Mouse (Mus musculus) embryonic facial prominence, embryonic 13.5 days (tissue): Measurements from ENCODE around the gene Cd52. TPM values are rescaled to one million over a fixed set of nuclear protein-coding genes. Genes with fewer than 3 reads are reported as not detected.

Experiments
- ATAC-seq: fragments of 200-750 bp; cut with Nextera tagmentation; 2 replicates; pipeline ENCODE4 v1.8.0; 2017; ENCODE audit warnings: low read depth; ENCODE audit not compliant: insufficient number of reproducible peaks, insufficient read depth, low FRiP score, low TSS enrichment
- H3K27ac ChIP-seq: fragments of 300-500 bp; sonication (generic); 2 replicates; pipeline ENCODE4 v1.5.1; 2015; ENCODE audit warnings: moderate library complexity, mild to moderate bottlenecking, inconsistent platforms
- H3K27me3 ChIP-seq: fragments of 300-500 bp; sonication (generic); 2 replicates; pipeline ENCODE4 v1.6.1; 2015; ENCODE audit warnings: mild to moderate bottlenecking, inconsistent platforms
- H3K36me3 ChIP-seq: fragments of 300-500 bp; sonication (generic); 2 replicates; pipeline ENCODE4 v1.6.1; 2015; ENCODE audit warnings: mild to moderate bottlenecking, inconsistent platforms
- H3K4me1 ChIP-seq: fragments of 300-500 bp; sonication (generic); 2 replicates; pipeline ENCODE4 v1.6.1; 2015; ENCODE audit warnings: inconsistent platforms
- H3K4me2 ChIP-seq: fragments of 300-500 bp; sonication (generic); 2 replicates; pipeline ENCODE4 v1.6.1; 2015; ENCODE audit warnings: moderate library complexity, mild to moderate bottlenecking, inconsistent platforms
- H3K4me3 ChIP-seq: fragments of 300-500 bp; sonication (generic); 2 replicates; pipeline ENCODE4 v1.5.1; 2015; ENCODE audit warnings: mild to moderate bottlenecking, inconsistent platforms
- H3K9ac ChIP-seq: fragments of 300-500 bp; sonication (generic); 2 replicates; pipeline ENCODE4 v1.6.1; 2015; ENCODE audit warnings: mild to moderate bottlenecking, inconsistent platforms
- H3K9me3 ChIP-seq: fragments of 300-500 bp; sonication (generic); 2 replicates; pipeline ENCODE4 v1.6.1; 2016; ENCODE audit warnings: inconsistent platforms
- WGBS: fragments of 180-500 bp; shearing (Covaris S2); methylation state at CpG from one replicate; pipeline ENCODE4 v1.1.7; 2015; ENCODE audit warnings: mixed read lengths; 5-methylcytosine and 5-hydroxymethylcytosine counted together
- polyA plus RNA-seq: library from polyadenylated mRNA; unstranded; fragments of >200 nt; fragmentation: Nextera tagmentation; extraction: Ambion mirVana; gene quantifications from 2 replicates; pipeline ENCODE4 v1.2.1, GENCODE M21; 2015

Gene Cd52
- polyA plus RNA-seq, 1 experiment from 2014 or later: 11.2 TPM

- Histone ChIP-seq H3K27ac (no peak overlapping the region), H3K36me3 (no peaks in the 10 kb centered on the region), H3K27me3 (no peaks in the 10 kb centered on the region), H3K4me1 (peaks cover 18% of the 10 kb centered on the region; the same call in 1 of the 2 replicates), H3K4me3 (no peak overlapping the region), H3K4me2 (no peak overlapping the region), H3K9me3 (no peaks in the 10 kb centered on the region), H3K9ac (peak overlapping the region; percentile 32; the same call in 1 of the 2 replicates)
- WGBS: 56% methylated on average over 14 of the region's 14 CpGs
- no peak for ATAC-seq
Observed at GRCm38 (mm10) chr4:134118126-134118800, 23.4 kb upstream of the Cd52 start.

GRCm38 (mm10) chr4:134117012-134117411, 22.1 kb upstream of the Cd52 start:
- H3K27ac ChIP-seq: no peak overlapping the region
- H3K4me3 ChIP-seq: no peak overlapping the region
- no peaks in the 10 kb centered on the region for H3K36me3 ChIP-seq
- no peak overlapping the region for H3K4me2 ChIP-seq
- ATAC-seq: no peak
- peaks cover 21% of the 10 kb centered on the region; the same call in 1 of the 2 replicates for H3K4me1 ChIP-seq
- H3K9ac ChIP-seq: no peak overlapping the region
- H3K27me3 ChIP-seq: no peaks in the 10 kb centered on the region
- H3K9me3 ChIP-seq: no peaks in the 10 kb centered on the region
- 65% methylated on average over 8 of the region's 8 CpGs for WGBS

DNA sequence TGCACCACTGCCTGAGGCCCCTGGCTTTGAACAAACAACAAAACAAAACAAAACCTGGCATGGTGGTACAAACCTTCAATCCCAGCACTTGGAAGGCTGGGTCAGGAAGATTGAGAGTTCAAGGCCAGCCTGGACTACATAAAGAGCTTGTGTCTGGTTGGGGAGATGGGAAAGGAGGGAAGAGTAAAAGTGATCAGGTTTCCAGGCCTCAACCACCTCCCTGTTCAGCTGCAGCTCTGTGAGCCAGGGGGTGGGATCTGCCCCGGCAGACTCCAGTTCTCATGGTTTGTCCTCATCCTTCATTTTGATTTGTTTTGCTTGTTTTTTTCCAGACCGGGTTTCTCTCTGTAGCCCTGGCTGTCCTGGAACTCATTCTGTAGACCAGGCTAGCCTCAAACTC, 21.6 kb upstream of the Cd52 start:
- H3K27ac ChIP-seq: no peak overlapping the region
- no peak overlapping the region for H3K4me2 ChIP-seq
- no peaks in the 10 kb centered on the region for H3K36me3 ChIP-seq
- no peaks in the 10 kb centered on the region for H3K27me3 ChIP-seq
- WGBS: 84% methylated on average over 2 of the region's 2 CpGs
- peaks cover 21% of the 10 kb centered on the region; the same call in 1 of the 2 replicates for H3K4me1 ChIP-seq
- H3K4me3 ChIP-seq: no peak overlapping the region
- no peaks in the 10 kb centered on the region for H3K9me3 ChIP-seq
- H3K9ac ChIP-seq: no peak overlapping the region
- ATAC-seq: no peak

- Histone ChIP-seq H3K4me2 (no peak overlapping the region), H3K9me3 (no peaks in the 10 kb centered on the region), H3K4me1 (peaks cover 21% of the 10 kb centered on the region; the same call in 1 of the 2 replicates), H3K36me3 (no peaks in the 10 kb centered on the region), H3K4me3 (no peak overlapping the region), H3K9ac (no peak overlapping the region), H3K27ac (no peak overlapping the region), H3K27me3 (no peaks in the 10 kb centered on the region)
- 82% methylated on average over 16 of the region's 16 CpGs for WGBS
- ATAC-seq: no peak
Observed at GRCm38 (mm10) chr4:134115215-134116144, 20.6 kb upstream of the Cd52 start.

DNA sequence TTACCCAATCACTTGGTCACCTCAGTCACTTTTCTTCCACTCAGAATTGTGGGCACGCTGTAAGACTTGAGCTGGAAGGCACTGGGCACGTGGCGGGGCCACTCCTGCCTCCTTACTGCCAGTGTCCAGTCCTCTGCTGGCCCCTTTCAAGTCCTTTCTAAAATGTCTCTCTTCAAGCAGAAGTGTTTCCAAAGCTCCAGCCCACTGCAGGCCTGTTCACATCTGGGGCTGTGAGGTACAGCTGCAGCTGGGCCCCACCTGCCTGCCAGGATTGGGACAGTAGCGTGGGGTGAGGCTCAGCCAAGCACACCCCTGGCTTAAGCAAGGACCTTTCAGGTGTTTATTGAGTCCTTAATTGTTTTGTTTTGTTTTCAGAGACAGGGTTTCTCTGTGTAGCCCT, 19.2 kb upstream of the Cd52 start:
- Histone ChIP-seq H3K4me1 (peaks cover 19% of the 10 kb centered on the region; the same call in 1 of the 2 replicates), H3K9me3 (no peaks in the 10 kb centered on the region), H3K27me3 (no peaks in the 10 kb centered on the region), H3K27ac (no peak overlapping the region), H3K9ac (0 out of 2 replicates have a peak overlapping the region, but pooled peaks have one; percentile 47), H3K4me3 (no peak overlapping the region), H3K4me2 (no peak overlapping the region), H3K36me3 (no peaks in the 10 kb centered on the region)
- WGBS: 85% methylated on average over 4 of the region's 4 CpGs
- ATAC-seq: no peak

DNA sequence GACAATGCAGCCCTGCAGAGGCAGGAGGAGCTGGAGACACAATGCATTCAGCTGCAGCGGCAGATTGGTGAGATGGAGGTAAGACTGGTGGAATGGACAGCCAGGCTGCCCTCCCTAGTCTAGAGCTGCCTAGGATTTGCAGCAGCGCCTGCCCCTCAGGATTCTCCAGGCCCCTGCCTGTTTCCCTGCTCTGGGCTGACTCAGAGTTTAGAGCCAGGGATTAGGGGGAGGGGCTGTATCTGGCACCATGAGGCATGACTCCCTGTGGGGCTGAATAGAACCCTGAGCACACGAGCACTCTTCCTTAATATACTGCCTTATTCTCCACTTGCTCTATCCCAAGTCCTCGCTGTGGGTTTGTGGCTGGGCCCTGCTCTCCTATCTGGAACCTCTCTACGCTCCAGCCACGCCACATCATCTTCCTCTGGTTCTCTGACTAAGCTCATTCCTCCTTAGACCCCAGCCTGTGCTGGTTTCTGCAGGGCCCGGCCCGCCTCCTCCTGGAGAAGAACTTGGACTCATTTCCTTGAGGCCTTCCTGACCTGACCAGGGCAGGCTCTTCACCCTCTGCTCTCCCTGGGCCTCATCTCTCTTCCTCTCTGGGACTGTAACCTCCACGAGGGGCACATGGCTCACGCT, 18.6 kb upstream of the Cd52 start:
- 48% methylated on average over 10 of the region's 10 CpGs for WGBS
- H3K9ac ChIP-seq: peak overlapping the region; percentile 47; the same call in 1 of the 2 replicates
- peaks cover 13% of the 10 kb centered on the region; the same call in 1 of the 2 replicates for H3K4me1 ChIP-seq
- H3K4me2 ChIP-seq: no peak overlapping the region
- H3K36me3 ChIP-seq: no peaks in the 10 kb centered on the region
- no peak overlapping the region for H3K27ac ChIP-seq
- no peaks in the 10 kb centered on the region for H3K9me3 ChIP-seq
- H3K4me3 ChIP-seq: no peak overlapping the region
- no peak for ATAC-seq
- H3K27me3 ChIP-seq: no peaks in the 10 kb centered on the region

- H3K36me3 ChIP-seq: no peaks in the 10 kb centered on the region
- H3K27ac ChIP-seq: no peak overlapping the region
- H3K4me3 ChIP-seq: no peak overlapping the region
- H3K9ac ChIP-seq: no peak overlapping the region
- 71% methylated on average over 6 of the region's 6 CpGs for WGBS
- H3K9me3 ChIP-seq: no peaks in the 10 kb centered on the region
- peaks cover 6% of the 10 kb centered on the region; the same call in 1 of the 2 replicates for H3K4me1 ChIP-seq
- ATAC-seq: no peak
- no peak overlapping the region for H3K4me2 ChIP-seq
- H3K27me3 ChIP-seq: no peaks in the 10 kb centered on the region
Observed at GRCm38 (mm10) chr4:134112403-134112802, 17.5 kb upstream of the Cd52 start.

DNA sequence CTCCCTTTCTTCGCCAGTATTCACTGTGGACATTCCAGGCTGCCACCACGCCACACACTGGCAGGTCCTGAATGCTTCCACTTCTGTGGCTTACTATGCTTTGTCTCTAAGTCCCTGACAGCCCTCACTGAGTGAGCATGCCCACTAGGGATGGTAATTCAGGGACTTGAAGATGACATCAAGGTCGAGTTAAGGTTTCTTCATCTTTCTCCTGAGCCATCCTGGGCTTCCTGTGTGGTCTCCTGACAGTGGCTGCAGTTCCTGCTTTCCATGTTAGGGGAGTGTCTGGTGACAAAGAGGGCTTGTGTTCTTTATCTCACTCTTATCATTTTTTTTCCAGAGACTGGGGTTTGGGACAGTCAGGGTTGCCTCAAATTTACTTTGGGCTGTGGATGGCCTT, 15.8 kb upstream of the Cd52 start:
- no peaks in the 10 kb centered on the region for H3K27me3 ChIP-seq
- no peak for ATAC-seq
- H3K27ac ChIP-seq: no peak overlapping the region
- H3K9ac ChIP-seq: no peak overlapping the region
- H3K4me1 ChIP-seq: peaks cover 6% of the 10 kb centered on the region; the same call in 1 of the 2 replicates
- H3K9me3 ChIP-seq: no peaks in the 10 kb centered on the region
- no peak overlapping the region for H3K4me3 ChIP-seq
- H3K36me3 ChIP-seq: no peaks in the 10 kb centered on the region
- 52% methylated on average over 3 of the region's 3 CpGs for WGBS
- H3K4me2 ChIP-seq: no peak overlapping the region

DNA sequence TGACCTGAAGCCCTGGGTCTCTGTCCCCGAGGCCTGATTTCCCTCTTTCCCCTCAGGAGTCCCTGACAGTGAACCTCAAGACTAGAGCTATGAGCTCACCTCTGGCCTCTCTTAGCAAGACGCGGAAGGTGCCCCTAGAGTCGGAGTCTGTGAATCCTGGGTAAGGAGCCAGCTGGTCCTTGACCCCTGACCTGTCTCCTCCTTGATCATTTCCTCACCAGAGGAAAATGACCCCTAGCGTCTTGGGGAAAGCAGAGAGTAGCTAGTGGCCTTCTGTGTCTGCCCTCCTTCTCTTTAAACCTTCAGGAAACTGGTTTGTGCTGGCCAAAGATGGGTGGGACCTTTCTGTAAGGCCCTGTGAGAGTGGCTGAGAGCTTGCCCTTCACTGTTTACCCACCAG, 13.3 kb upstream of the Cd52 start:
- 26% methylated on average over 5 of the region's 5 CpGs for WGBS

GRCm38 (mm10) chr4:134107730-134108129, 12.8 kb upstream of the Cd52 start:
- 83% methylated on average over 7 of the region's 7 CpGs for WGBS
- no peak overlapping the region for H3K4me3 ChIP-seq
- no peak for ATAC-seq
- no peaks in the 10 kb centered on the region for H3K9me3 ChIP-seq
- peak overlapping the region; percentile 11; the same call in 1 of the 2 replicates for H3K9ac ChIP-seq
- H3K36me3 ChIP-seq: no peaks in the 10 kb centered on the region
- H3K4me2 ChIP-seq: no peak overlapping the region
- no peaks in the 10 kb centered on the region for H3K4me1 ChIP-seq
- H3K27me3 ChIP-seq: no peaks in the 10 kb centered on the region
- H3K27ac ChIP-seq: no peak overlapping the region

More for the DNA sequence above, 13.3 kb upstream of the Cd52 start:
- no peak for ATAC-seq
- Histone ChIP-seq H3K4me1 (peaks cover 2% of the 10 kb centered on the region; the same call in 1 of the 2 replicates), H3K36me3 (no peaks in the 10 kb centered on the region), H3K9ac (peak overlapping the region; percentile 11; the same call in 1 of the 2 replicates), H3K4me2 (no peak overlapping the region), H3K9me3 (no peaks in the 10 kb centered on the region), H3K27ac (no peak overlapping the region), H3K4me3 (no peak overlapping the region), H3K27me3 (no peaks in the 10 kb centered on the region)

GRCm38 (mm10) chr4:134106105-134106504, 11.2 kb upstream of the Cd52 start:
- H3K4me1 ChIP-seq: no peaks in the 10 kb centered on the region
- no peaks in the 10 kb centered on the region for H3K9me3 ChIP-seq
- no peak for ATAC-seq
- H3K27ac ChIP-seq: no peak overlapping the region
- no peak overlapping the region for H3K4me2 ChIP-seq
- no peak overlapping the region for H3K4me3 ChIP-seq
- H3K9ac ChIP-seq: no peak overlapping the region
- no peaks in the 10 kb centered on the region for H3K36me3 ChIP-seq
- H3K27me3 ChIP-seq: no peaks in the 10 kb centered on the region
- WGBS: 75% methylated on average over 7 of the region's 7 CpGs
